Mouse (Mus musculus): ENCODE measurements at regions not wholly inside any gene's neighbourhood (a gene's known extent, or its start where the extent isn't known, plus 50 kb on each side); places are given as distances from the start of the nearest gene placed in this dataset.

DNA sequence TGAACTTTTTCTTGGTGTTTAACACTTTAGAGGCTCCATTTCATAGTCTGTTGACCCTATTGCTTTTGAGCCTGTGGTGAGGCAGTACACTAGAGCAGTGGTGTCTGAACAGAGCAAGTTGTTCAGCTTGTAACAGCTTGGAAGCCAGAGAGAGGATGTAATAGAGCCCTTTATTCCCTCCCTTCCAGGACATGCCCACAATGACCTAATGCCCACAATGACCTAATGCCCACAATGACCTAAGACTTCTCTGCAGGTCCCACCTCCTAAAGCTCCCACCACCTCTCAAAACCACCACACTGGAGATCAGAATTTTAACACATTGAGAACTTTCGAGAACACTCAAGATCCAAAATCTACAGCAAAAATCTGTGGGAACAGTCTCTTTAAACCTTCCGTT lies 115.6 kb downstream of the S1pr1 start:
- TF ChIP-seq GATA1 (IDR thresholded peaks at IDR 0.05; ENCODE audit: low read length): no peak
- TF ChIP-seq TAL1 (IDR thresholded peaks at IDR 0.05; ENCODE audit: low read length): no peak

All from erythroblast, embryonic 14.5 days (primary cell).